Mouse (Mus musculus) forebrain, embryonic 14.5 days (tissue): ENCODE data around the gene Gpc6. TPM values are rescaled to one million over a fixed set of nuclear protein-coding genes. Genes with fewer than 3 reads are reported as not detected.

Experiments
- ATAC-seq: fragments of 200-750 bp; cut with Nextera tagmentation; 2 replicates; pipeline ENCODE4 v1.8.0; 2017; ENCODE audit warnings: mild to moderate bottlenecking, moderate library complexity
- DNase-seq: peaks from one replicate; pipeline ENCODE4 v3.0.0-alpha.2; 2015; ENCODE audit warnings: low spot score
- H3K27ac ChIP-seq: fragments of 300-500 bp; sonication (generic); 2 replicates; pipeline ENCODE4 v1.5.1; 2014; ENCODE audit warnings: low read depth, mild to moderate bottlenecking, control low read depth, low read length, moderate library complexity
- H3K27me3 ChIP-seq: fragments of 300-500 bp; sonication (generic); replicated peaks from 2 replicates; pipeline ENCODE4 v1.6.1; 2014; ENCODE audit warnings: low read length, control low read depth, mixed read lengths; ENCODE audit not compliant: control insufficient read depth, insufficient read depth
- H3K36me3 ChIP-seq: fragments of 300-500 bp; sonication (generic); 2 replicates; pipeline ENCODE4 v1.6.1; 2014; ENCODE audit warnings: low read length, control low read depth; ENCODE audit not compliant: control insufficient read depth, insufficient read depth
- H3K4me1 ChIP-seq: fragments of 300-500 bp; sonication (generic); 2 replicates; pipeline ENCODE4 v1.6.1; 2014; ENCODE audit warnings: antibody characterized with exemption, low read length, control low read depth; ENCODE audit not compliant: control insufficient read depth, insufficient read depth
- H3K4me2 ChIP-seq: fragments of 300-500 bp; sonication (generic); 2 replicates; pipeline ENCODE4 v1.6.1; 2014; ENCODE audit warnings: mild to moderate bottlenecking, control low read depth, low read length
- H3K4me3 ChIP-seq: fragments of 300-500 bp; sonication (generic); 2 replicates; pipeline ENCODE4 v1.5.1; 2014; ENCODE audit warnings: low read depth, low read length, control low read depth
- H3K9ac ChIP-seq: fragments of 300-500 bp; sonication (generic); 2 replicates; pipeline ENCODE4 v1.6.1; 2014; ENCODE audit warnings: mild to moderate bottlenecking, low read length, control low read depth, moderate library complexity
- H3K9me3 ChIP-seq: fragments of 300-500 bp; sonication (generic); replicated peaks from 2 replicates; pipeline ENCODE4 v1.6.1; 2016; ENCODE audit warnings: low read length, control low read depth, mixed read lengths; ENCODE audit not compliant: control insufficient read depth
- WGBS: fragments of 180-500 bp; shearing (Covaris S2); extraction: QIAGEN DNeasy Blood & Tissue Kit; methylation state at CpG from one replicate; pipeline ENCODE4 v1.1.7; 2014; 5-methylcytosine and 5-hydroxymethylcytosine counted together
- polyA plus RNA-seq: library from polyadenylated mRNA; unstranded; fragments of >200 nt; fragmentation: Nextera tagmentation; extraction: Ambion mirVana; gene quantifications from 2 replicates; pipeline ENCODE4 v1.2.1, GENCODE M21; 2014

The Gpc6 gene
- polyA plus RNA-seq, 1 experiment from 2014 or later = 9.0 TPM

DNA sequence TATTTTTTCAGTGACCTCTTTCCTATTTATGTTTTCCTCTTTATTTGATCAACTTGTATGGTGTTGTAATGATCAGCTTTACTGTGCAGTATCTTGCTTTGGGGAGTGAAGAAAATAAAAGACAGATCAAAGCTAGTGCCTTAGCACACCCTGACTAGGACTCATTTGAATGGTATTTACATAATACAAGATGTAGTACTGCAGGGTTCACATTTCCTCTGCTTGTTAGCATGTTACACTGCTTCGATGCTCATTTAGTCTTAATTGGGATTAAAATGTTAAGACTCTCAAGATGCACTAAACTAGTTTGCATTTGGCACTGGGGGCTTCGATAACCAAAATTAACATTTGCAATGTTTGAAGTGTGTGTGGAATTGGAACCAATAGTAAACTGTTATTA, 803.6 kb downstream of the Gpc6 start:
- no peak overlapping the region for H3K9ac ChIP-seq
- DNase-seq = peak; percentile 32
- H3K36me3 ChIP-seq = no peaks in the 10 kb centered on the region
- ATAC-seq = no peak
- no peaks in the 10 kb centered on the region for H3K9me3 ChIP-seq
- no peak overlapping the region for H3K4me3 ChIP-seq
- H3K4me1 ChIP-seq = no peaks in the 10 kb centered on the region
- H3K27ac ChIP-seq = no peak overlapping the region
- no peak overlapping the region for H3K4me2 ChIP-seq
- WGBS = 21% methylated on average over 2 of the region's 2 CpGs
- H3K27me3 ChIP-seq = no peaks in the 10 kb centered on the region

DNA sequence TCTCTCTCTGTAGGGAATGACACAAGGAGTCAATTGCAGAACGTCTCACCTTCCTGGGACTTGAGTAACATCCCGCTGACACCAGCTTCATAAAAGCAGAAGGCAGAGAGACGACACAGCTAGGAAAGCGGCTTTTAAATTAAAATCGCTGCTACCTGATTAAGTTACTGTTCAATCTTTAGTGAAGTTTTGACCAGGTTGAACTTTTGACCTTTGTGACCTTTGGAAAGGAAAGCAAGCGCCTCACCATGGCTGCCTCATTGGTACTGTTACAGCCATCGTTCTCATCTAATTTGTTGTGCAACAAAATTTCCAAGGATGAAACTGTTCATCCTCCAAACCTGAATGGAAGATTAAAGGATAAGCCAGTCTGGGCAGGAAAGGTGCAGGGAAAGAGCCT, 830.1 kb downstream of the Gpc6 start:
- H3K27me3 ChIP-seq = no peaks in the 10 kb centered on the region
- peaks cover 4% of the 10 kb centered on the region; the same call in 1 of the 2 replicates for H3K4me1 ChIP-seq
- 88% methylated on average over 7 of the region's 7 CpGs for WGBS
- H3K9me3 ChIP-seq = peaks cover 3% of the 10 kb centered on the region; the same call in 1 of the 2 replicates
- H3K4me2 ChIP-seq = no peak overlapping the region
- no peak overlapping the region for H3K4me3 ChIP-seq
- no peaks in the 10 kb centered on the region for H3K36me3 ChIP-seq
- DNase-seq = no peak
- no peak for ATAC-seq
- no peak overlapping the region for H3K27ac ChIP-seq
- H3K9ac ChIP-seq = no peak overlapping the region

DNA sequence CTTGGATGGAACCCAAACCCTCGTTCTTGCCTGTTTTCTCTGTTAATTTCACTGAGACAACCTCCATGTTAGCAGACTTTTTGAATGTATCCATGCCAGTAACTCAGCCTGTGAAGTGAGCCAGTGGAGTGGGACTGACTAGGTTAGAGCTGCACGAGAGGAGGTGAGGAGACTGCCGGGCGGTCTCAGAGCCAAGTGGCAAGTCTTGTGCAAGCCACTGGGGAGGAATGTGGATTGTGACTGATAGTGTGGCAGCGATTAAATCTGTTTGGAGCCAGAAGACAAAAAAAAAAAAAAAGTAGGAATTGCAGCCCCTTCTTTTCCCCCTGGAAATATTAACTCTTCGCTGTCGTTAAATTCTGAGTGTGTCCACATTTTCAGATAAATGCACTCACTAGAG, 831.4 kb downstream of the Gpc6 start:
- Histone ChIP-seq H3K4me2 (no peak overlapping the region), H3K4me3 (no peak overlapping the region), H3K9me3 (no peaks in the 10 kb centered on the region), H3K27me3 (no peaks in the 10 kb centered on the region), H3K4me1 (peaks cover 4% of the 10 kb centered on the region; the same call in 1 of the 2 replicates), H3K9ac (no peak overlapping the region), H3K27ac (no peak overlapping the region), H3K36me3 (no peaks in the 10 kb centered on the region)
- WGBS = 85% methylated on average over 7 of the region's 7 CpGs
- no peak for DNase-seq
- ATAC-seq = no peak

DNA sequence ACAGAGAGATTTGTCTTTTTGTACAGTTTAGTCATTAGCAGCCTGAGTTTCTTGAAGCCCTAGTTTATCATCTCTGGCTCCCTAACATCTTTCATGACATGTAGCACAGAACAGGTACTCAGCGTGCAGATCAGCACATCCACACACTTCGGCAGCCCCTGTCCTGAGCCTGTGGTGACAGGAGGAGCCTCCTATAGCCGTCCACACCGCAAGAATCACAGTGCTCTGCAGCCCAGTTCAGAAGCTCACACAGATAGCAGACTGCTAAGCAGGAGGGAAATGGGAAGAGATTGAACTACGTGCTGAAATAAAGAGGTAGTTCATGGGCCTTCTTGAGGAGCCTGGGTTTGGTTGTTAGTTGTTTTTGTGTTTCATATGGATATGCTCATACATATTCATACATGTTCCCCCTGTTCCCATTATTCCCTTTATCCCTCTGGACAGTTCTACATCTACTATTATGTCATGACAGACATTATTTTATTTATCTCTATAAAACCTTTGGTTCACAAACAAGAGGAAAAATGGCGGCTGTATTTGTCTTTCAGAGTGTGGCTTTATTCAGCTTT, 832.8 kb downstream of the Gpc6 start:
- 0 out of 2 replicates have a peak, but pooled peaks have one; percentile 26 for ATAC-seq
- DNase-seq = no peak
- Histone ChIP-seq H3K36me3 (no peaks in the 10 kb centered on the region), H3K4me3 (no peak overlapping the region), H3K9ac (no peak overlapping the region), H3K27ac (no peak overlapping the region), H3K9me3 (no peaks in the 10 kb centered on the region), H3K4me1 (peaks cover 4% of the 10 kb centered on the region; the same call in 1 of the 2 replicates), H3K4me2 (no peak overlapping the region), H3K27me3 (no peaks in the 10 kb centered on the region)
- 46% methylated on average over 6 of the region's 6 CpGs for WGBS

DNA sequence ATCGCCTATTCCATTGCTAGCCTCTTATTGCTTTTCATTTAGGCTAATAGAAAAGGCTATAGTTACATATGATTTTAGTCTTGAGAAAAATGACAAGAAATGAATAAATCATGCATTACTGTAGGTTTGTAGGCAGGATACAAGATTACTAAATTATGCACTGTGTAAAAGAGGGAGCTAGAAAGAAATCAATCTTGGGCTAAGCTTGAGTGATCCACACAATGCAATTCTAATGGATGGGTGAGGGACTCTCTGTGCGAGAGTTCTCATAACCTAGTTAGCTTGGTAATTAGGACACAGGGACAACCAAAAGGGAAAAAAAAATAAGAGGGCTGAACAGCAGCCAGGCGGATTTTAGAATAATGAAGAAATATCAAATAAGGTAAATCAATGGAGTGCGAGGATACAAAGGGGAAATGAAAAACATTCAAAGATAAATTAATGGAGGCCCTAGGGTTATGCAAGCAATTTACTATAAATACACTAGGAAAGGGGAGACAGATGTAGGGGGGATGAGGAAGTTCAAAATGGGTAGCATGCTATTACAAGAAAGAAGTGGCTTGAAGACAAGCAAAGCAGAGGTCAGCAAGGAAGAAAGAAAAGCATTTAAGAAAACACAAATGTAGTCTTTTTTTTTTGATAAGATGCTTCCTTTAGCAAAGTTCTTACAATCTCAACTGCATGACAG, 835.9 kb downstream of the Gpc6 start:
- no peaks in the 10 kb centered on the region for H3K9me3 ChIP-seq
- no peak overlapping the region for H3K4me3 ChIP-seq
- DNase-seq = no peak
- H3K4me1 ChIP-seq = peaks cover 4% of the 10 kb centered on the region; the same call in 1 of the 2 replicates
- no peaks in the 10 kb centered on the region for H3K27me3 ChIP-seq
- H3K4me2 ChIP-seq = no peak overlapping the region
- no peak for ATAC-seq
- WGBS = 43% methylated on average over 4 of the region's 4 CpGs
- no peak overlapping the region for H3K9ac ChIP-seq
- no peaks in the 10 kb centered on the region for H3K36me3 ChIP-seq
- no peak overlapping the region for H3K27ac ChIP-seq

DNA sequence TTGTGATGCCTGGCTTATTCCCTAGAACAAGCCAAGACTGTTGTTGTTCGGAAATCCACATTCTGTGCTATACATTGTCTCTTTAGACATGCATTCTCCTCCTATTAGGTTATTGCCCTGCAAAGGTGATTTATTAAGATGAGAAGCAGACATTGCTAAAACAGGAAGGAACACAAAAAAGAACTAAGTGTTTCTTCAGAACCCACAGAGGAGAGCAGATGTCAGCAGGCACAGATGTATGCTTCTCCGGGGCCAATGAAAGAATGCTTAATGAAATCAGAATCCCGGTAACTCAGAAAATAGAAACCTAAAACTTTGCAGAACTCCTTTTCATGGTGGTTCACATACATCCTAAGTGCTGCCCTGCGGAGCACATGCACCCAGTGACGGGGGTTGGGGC, 837.8 kb downstream of the Gpc6 start:
- ATAC-seq (no peak), DNase-seq (no peak)
- Histone ChIP-seq H3K27me3 (no peaks in the 10 kb centered on the region), H3K9me3 (no peaks in the 10 kb centered on the region), H3K36me3 (no peaks in the 10 kb centered on the region), H3K4me3 (no peak overlapping the region), H3K27ac (no peak overlapping the region), H3K4me1 (peaks cover under 1% of the 10 kb centered on the region; the same call in 1 of the 2 replicates), H3K9ac (no peak overlapping the region), H3K4me2 (no peak overlapping the region)
- 78% methylated on average over 5 of the region's 5 CpGs for WGBS

DNA sequence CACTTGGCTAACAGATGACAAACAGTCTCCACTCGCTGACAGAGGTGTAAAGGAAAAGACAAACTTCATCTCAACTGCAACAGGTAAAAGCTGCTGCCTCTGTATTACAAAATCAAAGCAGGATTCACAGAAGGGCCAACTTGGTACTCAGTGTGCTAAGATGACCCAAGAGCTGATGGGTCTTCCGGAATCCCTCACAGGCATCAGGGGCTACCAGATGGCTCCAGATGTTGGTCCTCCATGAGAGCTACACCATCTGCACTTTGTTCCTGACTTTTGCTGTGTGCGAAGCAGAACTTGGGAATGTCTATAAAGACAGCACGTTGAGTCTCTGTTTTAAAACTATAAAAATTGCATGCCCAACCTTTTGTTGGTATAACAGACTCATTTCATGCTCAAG, 842.7 kb downstream of the Gpc6 start:
- WGBS = 90% methylated on average over 4 of the region's 4 CpGs
- H3K9ac ChIP-seq = no peak overlapping the region
- H3K36me3 ChIP-seq = no peaks in the 10 kb centered on the region
- no peaks in the 10 kb centered on the region for H3K27me3 ChIP-seq
- no peak for DNase-seq
- no peak for ATAC-seq
- H3K27ac ChIP-seq = no peak overlapping the region
- H3K4me1 ChIP-seq = no peaks in the 10 kb centered on the region
- H3K4me3 ChIP-seq = no peak overlapping the region
- H3K9me3 ChIP-seq = no peaks in the 10 kb centered on the region
- no peak overlapping the region for H3K4me2 ChIP-seq

DNA sequence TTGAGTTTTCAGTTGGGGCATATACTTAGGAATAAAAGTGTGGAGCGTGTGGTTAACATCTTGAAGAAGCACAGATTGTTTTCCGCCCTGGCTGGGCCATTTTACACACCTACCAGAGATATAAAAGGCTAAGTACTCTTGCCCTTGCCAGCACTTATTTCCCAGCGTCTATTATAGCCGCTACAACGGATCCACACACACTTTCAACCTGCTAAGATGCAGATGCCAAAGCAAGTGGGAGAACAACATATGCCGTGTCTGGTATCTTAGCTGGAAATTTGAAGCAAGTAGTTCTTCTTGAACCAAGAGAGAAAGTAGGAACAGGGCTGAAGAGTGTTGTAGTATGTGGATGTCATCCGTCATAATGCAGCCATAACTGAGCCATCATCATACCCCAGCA, 843.6 kb downstream of the Gpc6 start:
- WGBS = 85% methylated on average over 7 of the region's 7 CpGs
- DNase-seq (no peak), ATAC-seq (no peak)
- Histone ChIP-seq H3K4me3 (no peak overlapping the region), H3K9me3 (no peaks in the 10 kb centered on the region), H3K4me1 (no peaks in the 10 kb centered on the region), H3K4me2 (no peak overlapping the region), H3K27me3 (no peaks in the 10 kb centered on the region), H3K36me3 (no peaks in the 10 kb centered on the region), H3K9ac (no peak overlapping the region), H3K27ac (no peak overlapping the region)

DNA sequence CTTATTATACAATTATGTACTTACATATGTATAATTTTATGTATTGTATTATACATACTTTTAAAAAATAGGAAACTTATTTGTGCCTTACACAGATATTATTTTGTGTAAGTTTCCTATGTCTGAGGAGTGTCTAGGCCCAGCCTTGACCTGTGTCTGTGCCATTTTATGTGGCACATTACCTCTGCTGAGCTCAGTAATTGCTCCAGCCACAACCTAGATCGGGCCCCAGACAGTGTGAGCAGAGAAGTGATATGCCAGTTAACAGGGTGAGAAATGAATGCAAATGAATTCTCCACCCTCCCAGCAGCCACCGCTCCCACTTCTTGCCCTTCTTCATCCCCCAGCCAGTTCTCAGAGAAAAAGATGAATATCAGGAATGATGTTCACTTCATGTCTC, 848.3 kb downstream of the Gpc6 start:
- H3K4me1 ChIP-seq = no peaks in the 10 kb centered on the region
- H3K9ac ChIP-seq = no peak overlapping the region
- H3K4me2 ChIP-seq = no peak overlapping the region
- H3K27me3 ChIP-seq = no peaks in the 10 kb centered on the region
- no peak overlapping the region for H3K27ac ChIP-seq
- WGBS = 49% methylated on average over 2 of the region's 2 CpGs
- no peaks in the 10 kb centered on the region for H3K36me3 ChIP-seq
- no peaks in the 10 kb centered on the region for H3K9me3 ChIP-seq
- H3K4me3 ChIP-seq = no peak overlapping the region
- ATAC-seq (no peak), DNase-seq (no peak)
